Mouse (Mus musculus) adrenal gland, postnatal 0 days (tissue): ENCODE measurements around the gene Ackr4. TPM values are rescaled to one million over a fixed set of nuclear protein-coding genes. Genes with fewer than 3 reads are reported as not detected.

Experiments used
- polyA plus RNA-seq: library from polyadenylated mRNA; unstranded; fragments of >200 nt; fragmentation: Nextera tagmentation; extraction: Ambion mirVana; gene quantifications from 2 replicates; pipeline ENCODE4 v1.2.1, GENCODE M21; 2015

Ackr4 gene
- polyA plus RNA-seq: 3.7 and 4.5 TPM in 2 replicates

GRCm38 (mm10) chr9:104126833-104127232 lies at the start of gene Ackr4:
Gene Ackr4, minus strand, starts transcription at chr9:104126933.

DNA sequence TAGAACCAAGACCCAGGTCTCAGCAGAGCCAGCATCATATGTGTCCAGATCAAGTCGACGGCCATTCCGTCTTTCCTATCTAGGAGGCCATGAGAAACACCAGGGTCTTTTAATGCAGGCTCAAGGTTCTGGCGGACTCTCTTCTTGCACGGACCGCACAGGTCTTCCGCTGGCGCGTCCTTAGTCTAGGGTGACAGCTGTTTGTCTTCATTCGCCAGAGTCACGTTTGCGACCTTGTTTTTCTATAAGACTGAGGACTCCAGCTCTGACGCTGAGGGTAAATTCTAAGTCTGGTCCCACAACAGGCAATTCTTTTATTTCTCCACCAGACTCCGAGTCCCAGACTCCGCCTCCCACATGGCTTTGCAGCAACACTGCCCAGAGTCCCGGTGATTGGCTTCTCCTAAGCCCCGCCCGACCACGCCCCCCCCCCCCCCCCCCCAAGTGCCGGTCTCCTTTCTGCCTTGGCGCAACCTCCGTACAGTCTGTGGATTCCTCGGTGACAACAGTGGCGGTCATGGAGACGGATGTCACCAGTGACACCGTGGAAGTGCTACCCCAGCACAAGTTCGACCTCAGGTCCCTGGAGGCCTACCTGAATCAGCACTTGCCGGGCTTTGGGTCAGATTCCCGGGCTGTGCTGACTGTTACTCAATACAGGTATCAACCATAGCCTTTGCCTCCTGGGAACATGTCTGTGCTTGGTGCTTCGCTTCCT lies 63.3 kb downstream of the Ackr4 start, which contains the start of gene Acad11:
Acad11 (plus strand) TSS at position 134 of the 718 bp plus-strand sequence.

GRCm38 (mm10) chr9:104062430-104063243 lies 64.1 kb downstream of the Ackr4 start, which contains the start of gene Uba5:
Gene Uba5, minus strand, starts transcription at chr9:104063134.

DNA sequence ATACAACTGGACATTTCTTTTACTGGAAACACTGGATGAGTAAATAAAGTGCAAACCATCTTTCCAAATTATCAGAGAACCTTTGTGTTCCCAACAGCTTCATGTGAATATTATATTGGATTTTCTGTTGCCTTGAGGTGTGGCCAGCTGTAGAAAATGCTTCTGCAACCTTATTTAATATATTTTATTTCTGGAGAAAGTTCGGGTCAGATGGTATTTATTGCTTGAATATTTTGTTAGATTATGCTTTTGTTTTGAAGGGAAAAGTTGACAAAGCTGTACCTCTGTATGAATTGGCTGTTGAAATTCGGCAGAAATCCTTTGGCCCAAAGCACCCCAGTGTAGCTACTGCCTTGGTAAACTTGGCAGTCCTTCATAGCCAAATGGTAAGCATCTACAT lies 86.4 kb downstream of the Ackr4 start, which contains the start of gene Gm28305:
Gm28305 (plus strand) TSS at position 301 of the 400 bp plus-strand sequence.

Other genes with a start within 250 kb of the Ackr4 start
- 1.8 and 3.3 TPM in 2 replicates for gene Nphp3, start 124.4 kb downstream of the Ackr4 start, polyA plus RNA-seq
- not detected in 2 replicates for gene Gm28305, start 86.3 kb downstream of the Ackr4 start, polyA plus RNA-seq
- gene Uba5, start 63.8 kb downstream of the Ackr4 start, polyA plus RNA-seq: 41.2 and 49.2 TPM in 2 replicates
- 12.4 and 14.7 TPM in 2 replicates for gene Acad11, start 63.6 kb downstream of the Ackr4 start, polyA plus RNA-seq
- gene Dnajc13, start 136.0 kb upstream of the Ackr4 start, polyA plus RNA-seq: 11.0 TPM in 2 replicates
- gene Acpp, start 210.8 kb upstream of the Ackr4 start, polyA plus RNA-seq: 1.0 and 2.3 TPM in 2 replicates